Mouse (Mus musculus) intestine, embryonic 16.5 days (tissue): ENCODE data around the gene Tagln3. TPM values are rescaled to one million over a fixed set of nuclear protein-coding genes. Genes with fewer than 3 reads are reported as not detected.

Experiments
- ATAC-seq: fragments of 200-750 bp; cut with Nextera tagmentation; 2 replicates; pipeline ENCODE4 v1.8.0; 2017; ENCODE audit warnings: moderate TSS enrichment, moderate library complexity
- H3K27ac ChIP-seq: fragments of 300-500 bp; sonication (generic); 2 replicates; pipeline ENCODE4 v1.5.1; 2014; ENCODE audit warnings: mild to moderate bottlenecking, low read length
- H3K27me3 ChIP-seq: fragments of 300-500 bp; sonication (generic); replicated peaks from 2 replicates; pipeline ENCODE4 v1.6.1; 2014; ENCODE audit warnings: low read length, control low read depth, mixed read lengths; ENCODE audit not compliant: control insufficient read depth, insufficient read depth
- H3K36me3 ChIP-seq: fragments of 300-500 bp; sonication (generic); 2 replicates; pipeline ENCODE4 v1.6.1; 2014; ENCODE audit warnings: low read length, control low read depth; ENCODE audit not compliant: control insufficient read depth, insufficient read depth
- H3K4me1 ChIP-seq: fragments of 300-500 bp; sonication (generic); 2 replicates; pipeline ENCODE4 v1.6.1; 2014; ENCODE audit warnings: low read length, control low read depth, mixed read lengths; ENCODE audit not compliant: control insufficient read depth, insufficient read depth
- H3K4me2 ChIP-seq: fragments of 300-500 bp; sonication (generic); 2 replicates; pipeline ENCODE4 v1.6.1; 2014; ENCODE audit warnings: low read depth, low read length, control low read depth
- H3K4me3 ChIP-seq: fragments of 300-500 bp; sonication (generic); 2 replicates; pipeline ENCODE4 v1.5.1; 2014; ENCODE audit warnings: mild to moderate bottlenecking, low read length
- H3K9ac ChIP-seq: fragments of 300-500 bp; sonication (generic); 2 replicates; pipeline ENCODE4 v1.6.1; 2014; ENCODE audit warnings: low read depth, low read length
- H3K9me3 ChIP-seq: fragments of 300-500 bp; sonication (generic); 2 replicates; pipeline ENCODE4 v1.6.1; 2016; ENCODE audit warnings: low read length, control low read depth; ENCODE audit not compliant: control insufficient read depth
- WGBS: fragments of 180-500 bp; shearing (Covaris S2); extraction: QIAGEN DNeasy Blood & Tissue Kit; methylation state at CpG from one replicate; pipeline ENCODE4 v1.1.7; 2014; 5-methylcytosine and 5-hydroxymethylcytosine counted together
- polyA plus RNA-seq: library from polyadenylated mRNA; unstranded; fragments of >200 nt; fragmentation: Nextera tagmentation; extraction: Ambion mirVana; gene quantifications from 2 replicates; pipeline ENCODE4 v1.2.1, GENCODE M21; 2015

The Tagln3 gene
- 21.0 and 24.7 TPM in 2 replicates for polyA plus RNA-seq

GRCm38 (mm10) chr16:45724061-45724741, at the start of gene Tagln3:
TSS of gene Tagln3 (minus strand) at chr16:45724608.
- ATAC-seq: peak; percentile 70
- peak within 1 kb of the TSS; percentile 64 for H3K9ac ChIP-seq
- H3K27ac ChIP-seq: no peak within 1 kb of the TSS
- H3K4me2 ChIP-seq: peak within 1 kb of the TSS; percentile 90
- H3K4me3 ChIP-seq: peak within 1 kb of the TSS; percentile 54
- WGBS: 2% methylated on average over 30 of the region's 30 CpGs
- peaks cover 7% of the 10 kb centered on the region for H3K4me1 ChIP-seq
- no peaks in the 10 kb centered on the region for H3K9me3 ChIP-seq
- no peaks in the 10 kb centered on the region for H3K36me3 ChIP-seq
- no peaks in the 10 kb centered on the region for H3K27me3 ChIP-seq

- no peak overlapping the region for H3K4me2 ChIP-seq
- ATAC-seq: no peak
- H3K4me1 ChIP-seq: no peaks in the 10 kb centered on the region
- H3K27me3 ChIP-seq: no peaks in the 10 kb centered on the region
- H3K9me3 ChIP-seq: no peaks in the 10 kb centered on the region
- no peak overlapping the region for H3K4me3 ChIP-seq
- H3K27ac ChIP-seq: no peak overlapping the region
- WGBS: 95% methylated on average over 6 of the region's 6 CpGs
- H3K9ac ChIP-seq: no peak overlapping the region
- H3K36me3 ChIP-seq: 0 out of 2 replicates have a peak, but pooled peaks cover 4% of the 10 kb centered on the region
Observed at GRCm38 (mm10) chr16:45770914-45771313, 46.5 kb upstream of the Tagln3 start.

- no peak overlapping the region for H3K4me2 ChIP-seq
- H3K27me3 ChIP-seq: no peaks in the 10 kb centered on the region
- H3K27ac ChIP-seq: no peak overlapping the region
- ATAC-seq: no peak
- H3K36me3 ChIP-seq: 0 out of 2 replicates have a peak, but pooled peaks cover 4% of the 10 kb centered on the region
- H3K4me1 ChIP-seq: no peaks in the 10 kb centered on the region
- no peak overlapping the region for H3K4me3 ChIP-seq
- 71% methylated on average over 10 of the region's 10 CpGs for WGBS
- no peaks in the 10 kb centered on the region for H3K9me3 ChIP-seq
- no peak overlapping the region for H3K9ac ChIP-seq
Observed at GRCm38 (mm10) chr16:45767853-45768640, 43.6 kb upstream of the Tagln3 start.

- WGBS: 48% methylated on average over 4 of the region's 4 CpGs
- Histone ChIP-seq H3K4me2 (no peak overlapping the region), H3K27ac (no peak overlapping the region), H3K9ac (no peak overlapping the region), H3K9me3 (no peaks in the 10 kb centered on the region), H3K27me3 (no peaks in the 10 kb centered on the region), H3K4me1 (no peaks in the 10 kb centered on the region), H3K36me3 (0 out of 2 replicates have a peak, but pooled peaks cover 4% of the 10 kb centered on the region), H3K4me3 (no peak overlapping the region)
- ATAC-seq: no peak
Observed at GRCm38 (mm10) chr16:45767434-45767833, 43.0 kb upstream of the Tagln3 start.

GRCm38 (mm10) chr16:45765801-45766494, 41.5 kb upstream of the Tagln3 start:
- Histone ChIP-seq H3K4me1 (no peaks in the 10 kb centered on the region), H3K9me3 (no peaks in the 10 kb centered on the region), H3K4me3 (no peak overlapping the region), H3K9ac (no peak overlapping the region), H3K27ac (no peak overlapping the region), H3K4me2 (no peak overlapping the region), H3K36me3 (0 out of 2 replicates have a peak, but pooled peaks cover 4% of the 10 kb centered on the region), H3K27me3 (no peaks in the 10 kb centered on the region)
- 73% methylated on average over 7 of the region's 7 CpGs for WGBS
- ATAC-seq: no peak

- Histone ChIP-seq H3K4me2 (no peak overlapping the region), H3K9ac (no peak overlapping the region), H3K4me3 (no peak overlapping the region), H3K4me1 (no peaks in the 10 kb centered on the region), H3K27ac (no peak overlapping the region), H3K36me3 (0 out of 2 replicates have a peak, but pooled peaks cover 4% of the 10 kb centered on the region), H3K9me3 (no peaks in the 10 kb centered on the region), H3K27me3 (no peaks in the 10 kb centered on the region)
- ATAC-seq: no peak
- 84% methylated on average over 3 of the region's 3 CpGs for WGBS
Observed at GRCm38 (mm10) chr16:45765102-45765501, 40.7 kb upstream of the Tagln3 start.

- no peak overlapping the region for H3K4me2 ChIP-seq
- H3K27ac ChIP-seq: no peak overlapping the region
- H3K4me3 ChIP-seq: no peak overlapping the region
- ATAC-seq: no peak
- H3K36me3 ChIP-seq: 0 out of 2 replicates have a peak, but pooled peaks cover 4% of the 10 kb centered on the region
- no peaks in the 10 kb centered on the region for H3K4me1 ChIP-seq
- H3K27me3 ChIP-seq: no peaks in the 10 kb centered on the region
- WGBS: 85% methylated on average over 13 of the region's 13 CpGs
- no peaks in the 10 kb centered on the region for H3K9me3 ChIP-seq
- no peak overlapping the region for H3K9ac ChIP-seq
Observed at GRCm38 (mm10) chr16:45762859-45763505, 38.6 kb upstream of the Tagln3 start.

GRCm38 (mm10) chr16:45761425-45761824, 37.0 kb upstream of the Tagln3 start:
- ATAC-seq: no peak

More at GRCm38 (mm10) chr16:45761425-45761824, 37.0 kb upstream of the Tagln3 start:
- H3K9ac ChIP-seq: no peak overlapping the region
- H3K4me2 ChIP-seq: no peak overlapping the region
- no peaks in the 10 kb centered on the region for H3K4me1 ChIP-seq
- H3K4me3 ChIP-seq: no peak overlapping the region
- no peak overlapping the region for H3K27ac ChIP-seq
- no peaks in the 10 kb centered on the region for H3K27me3 ChIP-seq
- H3K36me3 ChIP-seq: peaks cover 4% of the 10 kb centered on the region; the same call in 1 of the 2 replicates
- H3K9me3 ChIP-seq: no peaks in the 10 kb centered on the region
- WGBS: 67% methylated on average over 1 of the region's 1 CpGs
